Mouse (Mus musculus) A20 (cell line): ENCODE results near the gene Rufy3.

Source experiments
- DNase-seq: peaks from one replicate; pipeline ENCODE4 v3.0.0-alpha.2; 2011; ENCODE audit warnings: low read depth, low spot score

The Rufy3 gene

DNA sequence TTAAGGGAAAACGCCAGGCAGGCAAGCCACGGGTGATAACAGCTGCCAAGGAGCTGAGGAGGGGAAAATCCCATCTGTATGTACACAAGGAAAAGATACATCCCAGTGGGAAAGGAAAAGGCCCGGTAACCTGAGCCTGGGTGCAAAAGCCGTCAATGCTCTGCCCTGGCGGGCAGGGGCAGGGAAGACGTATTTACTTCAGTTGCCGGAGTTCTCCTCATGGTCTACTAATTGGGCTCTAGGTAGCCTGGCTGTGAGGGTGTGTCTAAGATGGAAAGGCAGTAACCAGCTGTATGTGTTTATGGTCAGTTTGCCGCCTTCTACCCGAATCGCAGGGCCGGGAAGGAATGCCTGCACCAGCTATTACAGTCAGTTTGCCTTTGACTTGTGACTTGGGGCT, 64.3 kb downstream of the Rufy3 start:
- no peak for DNase-seq

- no peak for DNase-seq
These were observed 65.1 kb downstream of the Rufy3 start for GRCm38 (mm10) chr5:88629987-88630386.

GRCm38 (mm10) chr5:88630883-88631282, 66.0 kb downstream of the Rufy3 start:
- peak; percentile 64 for DNase-seq

DNA sequence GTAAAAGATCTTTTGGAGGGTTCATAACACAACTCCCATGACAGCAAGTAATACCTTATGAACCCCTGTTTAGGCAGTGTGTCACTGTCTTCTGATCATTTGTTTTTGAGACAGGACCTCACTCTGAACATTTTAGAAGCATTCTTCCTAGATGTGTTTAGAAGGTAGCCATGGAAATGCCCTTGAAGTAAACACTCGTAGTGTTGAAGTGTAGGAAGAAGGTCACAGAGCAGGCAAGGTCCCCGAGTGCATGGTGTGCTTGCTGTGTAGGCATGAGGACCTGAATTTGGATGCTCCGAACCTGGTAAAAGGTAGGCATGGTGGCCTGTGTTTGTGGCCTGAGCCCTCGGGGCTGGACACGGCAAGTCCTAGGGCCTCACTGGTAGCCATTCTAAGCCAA, 66.7 kb downstream of the Rufy3 start:
- DNase-seq = no peak

- DNase-seq = no peak
These were observed 67.6 kb downstream of the Rufy3 start for GRCm38 (mm10) chr5:88632463-88632862.

GRCm38 (mm10) chr5:88634076-88634475, 69.2 kb downstream of the Rufy3 start:
- no peak for DNase-seq

GRCm38 (mm10) chr5:88642786-88643185, 77.9 kb downstream of the Rufy3 start:
- DNase-seq = no peak

DNA sequence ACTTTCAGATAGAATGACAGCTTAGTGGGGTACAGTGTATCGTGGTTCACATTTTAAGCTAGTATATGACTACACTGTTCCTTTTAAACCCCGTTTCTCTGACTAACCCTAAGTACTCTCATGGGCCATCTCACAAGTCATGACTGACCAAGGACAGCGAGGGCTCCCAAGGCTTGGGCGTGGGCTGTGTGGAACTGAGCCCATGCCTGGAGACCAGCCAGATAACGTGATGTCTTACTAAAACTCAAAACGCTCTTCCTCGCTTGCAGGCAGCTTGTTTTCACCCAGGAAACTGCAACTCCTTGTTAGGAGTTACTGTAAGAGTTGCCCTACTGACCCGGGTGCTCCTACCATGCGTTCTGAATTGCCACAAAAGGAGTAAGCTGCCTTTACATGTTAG, 78.7 kb downstream of the Rufy3 start:
- no peak for DNase-seq

DNA sequence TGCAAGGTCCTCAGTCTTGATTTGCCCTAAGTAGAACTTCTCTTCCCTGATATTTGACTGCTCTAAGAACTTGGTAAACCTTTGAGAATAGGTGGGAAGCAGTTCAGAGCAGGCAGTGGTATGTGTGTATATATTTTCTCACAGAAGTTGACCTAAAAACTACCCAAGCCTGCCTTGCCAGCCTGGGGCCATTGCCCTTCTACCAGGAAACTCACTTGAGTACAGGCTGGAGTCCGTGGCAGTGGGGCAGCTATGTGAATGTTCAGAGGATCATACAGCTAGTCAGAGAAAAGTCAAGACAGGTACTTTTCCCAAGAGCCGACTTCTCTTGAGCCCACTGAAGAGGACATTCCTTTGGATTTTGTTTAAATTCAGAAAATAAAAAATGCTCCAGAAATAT, 80.1 kb downstream of the Rufy3 start:
- DNase-seq = no peak

- DNase-seq = no peak
These were observed 80.6 kb downstream of the Rufy3 start for GRCm38 (mm10) chr5:88645405-88645804.

DNA sequence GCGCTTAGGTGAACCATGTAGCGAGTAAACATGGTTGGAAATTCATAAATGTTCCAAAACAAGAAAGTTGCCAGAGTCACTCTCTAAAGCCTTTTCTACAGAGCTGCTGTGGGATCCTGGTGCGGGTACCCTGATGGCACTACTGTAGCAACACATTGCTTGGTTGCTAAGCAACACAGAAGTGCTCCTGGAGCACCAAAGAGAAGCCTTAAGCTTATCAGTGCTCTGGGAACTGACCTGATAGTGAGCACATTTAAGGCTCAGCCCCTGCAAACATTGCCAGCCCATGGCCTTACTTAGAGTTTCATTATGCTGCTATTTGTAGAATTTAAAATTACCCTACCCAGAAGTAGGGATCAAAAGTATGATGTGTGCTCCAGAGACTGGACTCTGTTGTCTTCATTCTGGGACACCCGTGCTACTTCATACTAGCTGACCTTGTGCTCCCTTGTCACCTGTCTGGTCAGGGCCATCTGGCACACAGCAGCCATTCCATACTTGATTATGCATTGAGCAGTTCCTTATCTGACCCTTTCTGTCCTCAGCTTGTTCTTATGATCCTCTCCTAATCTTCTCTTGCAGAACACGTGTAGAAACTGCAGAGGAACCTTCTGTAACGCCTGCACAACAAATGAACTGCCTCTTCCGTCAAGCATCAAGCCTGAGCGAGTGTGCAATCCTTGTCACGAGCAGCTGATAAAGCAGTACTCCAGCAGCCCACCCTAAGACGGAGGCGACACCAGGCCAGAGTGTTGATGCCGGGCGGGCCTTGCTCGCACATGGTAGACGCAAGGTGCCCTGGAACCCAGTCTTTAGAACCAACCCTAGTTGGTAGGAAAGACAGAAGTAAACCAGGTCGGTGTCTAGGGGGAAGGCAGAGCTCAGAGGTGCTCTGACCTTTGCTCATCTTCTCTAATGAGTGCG, 84.7 kb downstream of the Rufy3 start:
- no peak for DNase-seq

GRCm38 (mm10) chr5:88652589-88652988, 87.7 kb downstream of the Rufy3 start:
- no peak for DNase-seq

- DNase-seq = no peak
These were observed 93.0 kb downstream of the Rufy3 start for GRCm38 (mm10) chr5:88657868-88658267.

DNA sequence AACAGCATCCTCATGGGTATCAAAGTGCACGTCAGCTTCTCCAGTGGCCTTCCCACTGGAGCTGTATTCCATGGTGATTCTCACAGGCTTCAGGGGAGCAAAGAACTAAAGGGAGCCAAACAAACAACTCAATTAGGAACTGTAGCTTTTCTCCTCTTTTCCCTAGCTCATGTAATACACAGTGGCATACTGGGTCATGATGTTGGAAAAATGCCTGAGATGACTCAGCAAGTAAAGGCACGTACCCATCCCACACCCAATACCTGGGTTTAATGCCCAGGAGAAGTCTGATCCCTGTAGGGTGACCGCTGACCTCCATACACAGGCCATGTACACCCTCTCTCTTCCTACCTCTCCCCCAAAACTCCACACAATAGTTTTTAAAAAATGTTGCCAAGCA, 98.3 kb downstream of the Rufy3 start:
- no peak for DNase-seq

- DNase-seq = no peak
These were observed 99.0 kb downstream of the Rufy3 start for GRCm38 (mm10) chr5:88663875-88664274.

DNA sequence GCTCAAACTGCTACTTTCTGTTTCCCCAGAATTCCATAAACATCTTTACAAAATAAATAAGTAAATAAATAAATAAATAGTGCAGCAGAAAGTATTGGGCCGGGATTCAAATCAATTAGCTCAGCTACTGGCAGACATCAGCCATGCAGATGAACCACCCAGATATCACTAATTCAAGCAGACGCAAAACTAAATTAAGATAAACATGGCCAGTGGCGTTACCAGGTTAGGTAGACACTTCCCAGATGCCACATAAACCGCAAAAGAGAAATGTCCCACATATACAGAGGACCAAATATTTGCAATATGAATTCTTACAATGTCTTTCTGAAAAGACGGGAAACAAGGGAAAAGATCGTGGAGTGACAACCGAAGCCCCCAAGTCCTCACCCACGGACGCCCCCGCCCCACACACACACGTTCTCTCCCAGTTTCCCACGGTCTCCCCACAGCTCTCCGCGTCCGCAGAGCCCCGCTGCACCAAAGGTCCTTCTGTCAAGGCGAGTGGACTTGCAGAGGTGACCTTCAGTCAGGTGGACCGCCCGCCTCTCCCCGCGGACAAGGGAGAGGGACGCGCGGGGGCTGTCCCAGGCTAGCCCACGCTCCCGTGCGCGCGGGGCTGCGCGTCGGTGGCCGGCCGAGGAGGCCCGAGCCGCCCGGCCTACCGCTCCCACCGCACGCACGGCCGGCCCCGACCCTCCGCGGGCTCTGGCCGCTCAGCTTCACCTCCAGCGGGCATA, 110.0 kb downstream of the Rufy3 start:
- DNase-seq = no peak

DNA sequence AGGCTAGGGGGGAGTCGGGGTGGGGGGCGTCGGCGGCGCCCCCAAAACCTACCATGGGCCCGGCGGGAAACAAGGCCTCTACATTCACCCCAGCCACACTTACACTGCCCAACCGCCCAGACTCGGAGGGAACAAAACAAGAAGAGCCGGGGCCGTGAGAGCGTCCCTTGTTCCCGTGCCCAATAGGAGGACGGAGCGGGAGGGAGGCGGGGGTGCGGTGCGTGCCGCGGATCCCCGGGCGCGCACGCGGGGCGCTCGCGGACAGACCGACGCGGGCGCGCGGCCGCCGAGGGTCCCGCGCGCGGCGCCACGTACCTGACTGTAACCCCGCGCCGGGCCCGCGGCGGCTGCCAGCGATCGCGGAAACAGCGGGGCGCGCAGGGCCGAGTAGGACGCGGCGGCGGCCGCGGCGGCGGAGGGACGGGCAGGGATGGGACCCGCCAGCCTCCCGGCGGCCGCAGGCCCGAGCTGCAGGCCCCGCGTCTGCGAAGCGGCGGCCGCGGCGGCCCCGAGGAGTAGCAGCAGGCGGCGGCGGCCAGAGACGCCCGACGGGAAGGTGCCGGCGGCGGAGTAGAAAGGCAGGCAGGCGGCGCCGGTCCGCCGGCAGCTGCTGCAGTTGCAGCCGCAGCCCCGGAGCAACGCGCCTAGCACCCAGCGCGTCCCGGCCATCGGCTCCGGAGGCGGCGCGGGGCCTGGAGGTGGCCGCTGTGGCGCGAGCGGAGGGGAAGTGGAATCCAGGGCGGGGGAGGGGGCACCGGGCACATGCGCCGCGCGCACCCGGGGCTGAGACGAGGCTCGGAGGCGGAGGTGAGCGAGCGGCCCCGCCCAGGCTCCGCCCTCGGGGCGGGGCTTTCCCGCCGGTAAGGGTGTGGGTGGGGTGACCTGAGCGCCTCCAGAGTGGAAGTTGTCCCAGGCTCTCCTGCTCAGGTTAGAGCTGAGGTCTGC, 110.9 kb downstream of the Rufy3 start, which contains the start of gene Grsf1:
Gene Grsf1, minus strand, starts transcription at position 729 of the 945 bp plus-strand sequence.
- peak; percentile 94 for DNase-seq

DNA sequence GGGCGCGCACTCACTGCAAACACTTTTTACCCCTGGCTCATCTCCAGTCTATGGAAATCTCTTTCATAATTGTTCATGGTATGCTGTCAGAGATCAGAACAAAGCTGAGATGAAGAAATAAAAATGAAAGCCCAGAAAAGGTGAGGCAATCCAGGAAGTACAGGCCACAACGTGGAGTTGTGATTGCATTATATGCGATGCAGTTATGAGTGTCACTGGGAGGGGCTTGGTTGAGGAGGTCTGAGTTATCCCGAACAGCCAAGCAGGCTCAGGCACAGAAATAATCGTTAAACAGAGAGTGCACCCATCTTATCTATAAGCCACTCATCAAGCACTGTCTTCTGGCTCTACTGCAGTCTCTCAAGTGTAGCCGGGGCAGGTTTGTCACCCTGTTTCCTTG, 114.1 kb downstream of the Rufy3 start:
- no peak for DNase-seq

- no peak for DNase-seq
These were observed 114.5 kb downstream of the Rufy3 start for GRCm38 (mm10) chr5:88679341-88679740.

- no peak for DNase-seq
These were observed 115.7 kb downstream of the Rufy3 start for GRCm38 (mm10) chr5:88680567-88680966.

GRCm38 (mm10) chr5:88683706-88684105, 118.9 kb downstream of the Rufy3 start:
- no peak for DNase-seq

DNA sequence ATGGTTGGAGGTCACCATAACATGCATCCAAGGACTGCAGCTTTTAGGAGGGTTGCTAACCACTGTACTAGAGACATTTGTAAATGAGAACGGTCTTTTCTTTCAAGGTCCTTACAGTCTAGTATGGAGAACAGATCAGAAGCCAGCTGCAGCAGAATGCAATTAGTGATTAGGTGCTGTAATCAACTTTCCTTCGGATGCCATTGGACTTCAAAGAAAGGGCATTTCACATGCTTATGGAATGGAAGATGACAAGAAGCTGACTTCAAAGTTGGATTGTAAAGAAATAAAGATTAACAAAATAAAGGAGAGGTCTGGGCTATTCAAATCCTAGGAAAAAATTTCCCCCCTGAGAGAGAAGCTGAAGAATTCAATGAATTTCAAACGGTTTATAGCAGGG, 119.4 kb downstream of the Rufy3 start:
- DNase-seq = no peak
